In the genomic region with DNA sequence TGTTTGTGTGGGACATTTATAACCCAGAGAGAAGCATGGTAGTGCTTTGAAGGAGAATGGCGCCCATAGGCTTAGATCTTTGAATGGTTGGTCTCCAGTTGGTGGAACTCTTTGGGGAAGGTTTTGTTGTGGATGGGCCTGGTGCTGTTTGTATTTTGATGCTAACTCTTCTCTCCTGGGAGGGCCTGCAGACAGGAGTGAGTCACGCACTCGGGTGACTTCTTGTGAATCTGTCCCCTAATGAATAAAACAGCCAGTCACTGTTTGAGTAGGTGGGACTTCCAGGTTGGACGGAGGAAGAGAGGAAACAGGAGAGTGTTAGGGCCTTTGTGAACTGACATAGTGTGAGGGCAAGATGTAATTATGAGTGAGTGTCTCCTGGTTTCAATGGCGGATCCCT, we compare ENCODE assay signal across 28 mouse cellular contexts.
"Had no signal": no experiment of that assay in that cellular context is flagged by ENCODE, and none has a peak within 500 bp of the region (broad histone marks: within the 10 kb centered on the region; RNA-seq: fewer than 3 reads in every experiment).

No protein-coding gene starts in this region.

- H3K27ac ChIP-seq: gastrocnemius, adult 2 months; heart, adult 2 months; hindbrain, embryonic 10.5 days; hindbrain, embryonic 12.5 days; hindbrain, embryonic 14.5 days; intestine, embryonic 15.5 days; layer of hippocampus, adult 2 months; limb, embryonic 10.5 days; limb, embryonic 12.5 days; liver, embryonic 13.5 days; liver, embryonic 15.5 days had no signal

- H3K4me3 ChIP-seq: gastrocnemius, adult 2 months; heart, adult 2 months; heart, embryonic 12.5 days; hindbrain, embryonic 10.5 days; hindbrain, embryonic 12.5 days; intestine, embryonic 15.5 days; layer of hippocampus, adult 2 months; limb, embryonic 10.5 days; limb, embryonic 12.5 days; liver, embryonic 13.5 days; liver, embryonic 15.5 days had no signal

- H3K27me3 ChIP-seq: heart, embryonic 12.5 days; hindbrain, embryonic 12.5 days; intestine, embryonic 15.5 days; limb, embryonic 12.5 days; liver, embryonic 13.5 days; liver, embryonic 15.5 days had no signal

- ATAC-seq: hindbrain, embryonic 16.5 days; inflammation-experienced regulatory T-cells, adult 6 months; intestine, embryonic 15.5 days; intestine, postnatal 0 days; liver, postnatal 0 days had no signal

- H3K36me3 ChIP-seq: heart, embryonic 12.5 days; hindbrain, embryonic 10.5 days; hindbrain, embryonic 12.5 days; intestine, embryonic 15.5 days; limb, embryonic 10.5 days; limb, embryonic 12.5 days; liver, embryonic 13.5 days; liver, embryonic 15.5 days had no signal

- H3K4me1 ChIP-seq: liver, embryonic 13.5 days; liver, embryonic 15.5 days had no signal

- H3K9ac ChIP-seq: heart, embryonic 12.5 days; hindbrain, embryonic 12.5 days; hindbrain, embryonic 14.5 days; intestine, embryonic 15.5 days; limb, embryonic 12.5 days; liver, embryonic 13.5 days; liver, embryonic 15.5 days; liver, postnatal 0 days had no signal

- DNase-seq: gastrocnemius, adult 2 months; gastrocnemius, postnatal 10 days; gastrocnemius, postnatal 25 days; heart, adult 2 months; heart, postnatal 10 days; heart, postnatal 4 days; kidney, adult 18-20 months; kidney, adult 8-10 months; kidney, postnatal 10 days; kidney, postnatal 25 days; kidney, postnatal 4 days; layer of hippocampus, postnatal 36 days; liver; liver, embryonic 13.5 days; liver, postnatal 0 days had no signal

- H3K4me2 ChIP-seq: heart, embryonic 12.5 days; hindbrain, embryonic 12.5 days; hindbrain, embryonic 14.5 days; intestine, embryonic 15.5 days; limb, embryonic 12.5 days; liver, embryonic 11.5 days; liver, embryonic 13.5 days; liver, embryonic 15.5 days had no signal

- H3K9me3 ChIP-seq: heart, embryonic 12.5 days; hindbrain, embryonic 10.5 days; hindbrain, embryonic 12.5 days; intestine, embryonic 15.5 days; limb, embryonic 10.5 days; limb, embryonic 12.5 days; liver, embryonic 13.5 days; liver, embryonic 15.5 days had no signal
